Comparison of ENCODE assay signal across 9 mouse cellular contexts in the genomic region with DNA sequence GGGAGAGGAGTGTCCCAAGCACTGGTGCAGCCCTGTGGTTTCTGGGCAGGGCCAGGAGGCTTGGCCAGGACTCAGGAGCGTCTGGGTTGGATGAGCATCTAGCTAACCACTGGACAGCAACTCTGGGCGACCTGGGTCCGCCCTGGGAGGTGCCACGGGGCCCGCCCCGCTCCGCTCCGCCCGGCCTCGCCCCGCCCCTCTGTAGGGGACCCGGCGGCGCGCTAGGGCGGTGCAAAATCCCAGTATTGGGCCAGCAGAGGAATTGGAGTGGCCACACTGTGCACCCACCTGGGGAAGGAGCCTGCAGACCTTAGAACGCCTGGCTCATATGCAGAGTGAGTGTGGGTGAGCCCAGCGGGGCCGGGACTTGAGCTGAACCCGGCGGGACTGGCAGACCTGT. TPM values are rescaled to one million over a fixed set of nuclear protein-coding genes. Genes with fewer than 3 reads are reported as not detected.
DNase-seq lines count a peak whose midpoint lies in the region; ATAC-seq and TF ChIP-seq lines count a peak whose summit lies in the region.
"Had no signal": no experiment of that assay in that cellular context is flagged by ENCODE, and none has a peak within 500 bp of the region (broad histone marks: within the 10 kb centered on the region; RNA-seq: fewer than 3 reads in every experiment).

Myo3a (plus strand) TSS at position 196 of the 400 bp plus-strand sequence.

- DNase-seq in testis, postnatal 14 days (ENCODE audit: low spot score), result peak; percentile 3
- DNase-seq in testis, postnatal 10 days (ENCODE audit: low spot score), result no peak
- no peak for DNase-seq in limb, embryonic 14.5 days (ENCODE audit: low spot score)
- DNase-seq in frontal cortex, adult 2 months (ENCODE audit: extremely low spot score in 1 of 2, low spot score in 1 of 2), result no peak
- DNase-seq in lung, postnatal 14 days, result no peak
- no peak for DNase-seq in lung, postnatal 25 days (ENCODE audit: low spot score)

- 3% methylated on average over 21 of the region's 21 CpGs for WGBS in hindbrain, embryonic 13.5 days
- 3% methylated on average over 11 of the region's 21 CpGs for WGBS in limb, embryonic 14.5 days
- WGBS in stomach, embryonic 15.5 days, result 3% methylated on average over 21 of the region's 21 CpGs

- H3K27me3 ChIP-seq in hindbrain, embryonic 13.5 days, result peaks cover 5% of the 10 kb centered on the region; the same call in 1 of the 2 replicates
- H3K27me3 ChIP-seq in limb, embryonic 14.5 days (ENCODE audit: control insufficient read depth, insufficient read depth, low read length), result no peaks in the 10 kb centered on the region
- no peaks in the 10 kb centered on the region for H3K27me3 ChIP-seq in stomach, embryonic 15.5 days (replicated peaks)
- H3K27me3 ChIP-seq: liver, embryonic 15.5 days had no signal

- peak within 1 kb of the TSS; percentile 29 for H3K4me3 ChIP-seq in hindbrain, embryonic 13.5 days
- H3K4me3 ChIP-seq in limb, embryonic 14.5 days (replicated peaks; ENCODE audit: low read length), result 0 out of 2 replicates have a peak within 1 kb of the TSS, but pooled peaks have one; percentile 14
- H3K4me3 ChIP-seq in stomach, embryonic 15.5 days (replicated peaks), result peak within 1 kb of the TSS; percentile 30
- H3K4me3 ChIP-seq: liver, embryonic 15.5 days had no signal

- no peak within 1 kb of the TSS for H3K27ac ChIP-seq in hindbrain, embryonic 13.5 days
- H3K27ac ChIP-seq in limb, embryonic 14.5 days (replicated peaks; ENCODE audit: low read depth, low read length), result no peak within 1 kb of the TSS
- H3K27ac ChIP-seq in stomach, embryonic 15.5 days, result no peak within 1 kb of the TSS
- H3K27ac ChIP-seq: liver, embryonic 15.5 days had no signal

- H3K4me2 ChIP-seq in hindbrain, embryonic 13.5 days, result peak within 1 kb of the TSS; percentile 54
- peak within 1 kb of the TSS; percentile 35 for H3K4me2 ChIP-seq in limb, embryonic 14.5 days (replicated peaks; ENCODE audit: low read depth, low read length, severe bottlenecking)
- peak within 1 kb of the TSS; percentile 51 for H3K4me2 ChIP-seq in stomach, embryonic 15.5 days
- H3K4me2 ChIP-seq: liver, embryonic 15.5 days had no signal

- H3K9ac ChIP-seq in hindbrain, embryonic 13.5 days, result no peak within 1 kb of the TSS
- no peak within 1 kb of the TSS for H3K9ac ChIP-seq in limb, embryonic 14.5 days (ENCODE audit: low read depth, low read length, severe bottlenecking)
- H3K9ac ChIP-seq in stomach, embryonic 15.5 days, result no peak within 1 kb of the TSS
- H3K9ac ChIP-seq: liver, embryonic 15.5 days had no signal

- ATAC-seq in hindbrain, embryonic 13.5 days (ENCODE audit: low FRiP score), result peak; percentile 36; the same call in 1 of the 2 replicates
- ATAC-seq in limb, embryonic 14.5 days (ENCODE audit: low FRiP score, low read depth), result no peak
- peak; percentile 82 for ATAC-seq in stomach, embryonic 15.5 days (ENCODE audit: insufficient read depth, low FRiP score, low read depth)

- H3K36me3 ChIP-seq in hindbrain, embryonic 13.5 days, result no peaks in the 10 kb centered on the region
- H3K36me3 ChIP-seq in limb, embryonic 14.5 days (ENCODE audit: control insufficient read depth, insufficient read depth, low read length), result no peaks in the 10 kb centered on the region
- H3K36me3 ChIP-seq in stomach, embryonic 15.5 days, result no peaks in the 10 kb centered on the region
- H3K36me3 ChIP-seq: liver, embryonic 15.5 days had no signal

- TF ChIP-seq POLR2A in limb, embryonic 14.5 days (IDR thresholded peaks at IDR 0.05; ENCODE audit: borderline replicate concordance, extremely low read depth, insufficient read depth, insufficient read length), result no peak

- no peaks in the 10 kb centered on the region for H3K9me3 ChIP-seq in hindbrain, embryonic 13.5 days
- H3K9me3 ChIP-seq in limb, embryonic 14.5 days (ENCODE audit: control insufficient read depth, low read length), result no peaks in the 10 kb centered on the region
- no peaks in the 10 kb centered on the region for H3K9me3 ChIP-seq in stomach, embryonic 15.5 days
- H3K9me3 ChIP-seq: liver, embryonic 15.5 days had no signal

- peaks cover 6% of the 10 kb centered on the region for H3K4me1 ChIP-seq in hindbrain, embryonic 13.5 days (replicated peaks)
- H3K4me1 ChIP-seq in limb, embryonic 14.5 days (ENCODE audit: control insufficient read depth, insufficient read depth, low read length), result no peaks in the 10 kb centered on the region
- no peaks in the 10 kb centered on the region for H3K4me1 ChIP-seq in stomach, embryonic 15.5 days
- H3K4me1 ChIP-seq: liver, embryonic 15.5 days had no signal

RNA-seq across cellular contexts. Expression of gene Myo3a, which starts in this region (rescaled TPM):
- polyA plus RNA-seq in hindbrain, embryonic 13.5 days (2015; fragmentation: Nextera tagmentation; extraction: Ambion mirVana), result not detected in 2 replicates
- polyA plus RNA-seq in limb, embryonic 14.5 days (2012; rRNA removed), result 0.01 and 0.06 TPM in 2 replicates
- polyA plus RNA-seq in limb, embryonic 14.5 days (2014; fragmentation: Nextera tagmentation; extraction: Ambion mirVana), result 0.08 TPM in 1 of 2 replicates, not detected in the other
- 0.15 and 0.22 TPM in 2 replicates for polyA plus RNA-seq in stomach, embryonic 15.5 days (2015; fragmentation: Nextera tagmentation; extraction: Ambion mirVana)
- 0.04 TPM in 1 of 2 replicates, not detected in the other for polyA plus RNA-seq in frontal cortex, adult 2 months (2012; rRNA removed)
- polyA plus RNA-seq: liver, embryonic 15.5 days had no signal

Comparison
In these comparisons a context has a peak if more than half of its experiments do, and no peak if none do; other contexts are left out.
1. Peak in ATAC-seq, H3K4me3 ChIP-seq and H3K4me2 ChIP-seq in hindbrain, embryonic 13.5 days; RNA of the gene not detected or under 1 TPM.
2. Peak in ATAC-seq, H3K4me3 ChIP-seq and H3K4me2 ChIP-seq in stomach, embryonic 15.5 days; RNA of the gene not detected or under 1 TPM.